Comparison of ENCODE assay signal across 14 mouse cellular contexts in genomic region chr1:39381017-39381416, GRCm38 (mm10).
"Had no signal": no experiment of that assay in that cellular context is flagged by ENCODE, and none has a peak within 500 bp of the region (broad histone marks: within the 10 kb centered on the region; RNA-seq: fewer than 3 reads in every experiment).

No protein-coding gene starts in this region.

- H3K4me3 ChIP-seq: layer of hippocampus, adult 2 months; left cerebral cortex, adult 2 months; lung, embryonic 15.5 days; midbrain, embryonic 12.5 days; midbrain, embryonic 15.5 days had no signal

- H3K27me3 ChIP-seq: lung, embryonic 15.5 days; midbrain, embryonic 12.5 days; midbrain, embryonic 15.5 days had no signal

- H3K36me3 ChIP-seq: midbrain, embryonic 15.5 days had no signal

- DNase-seq: kidney, adult 2 months; kidney, postnatal 25 days; layer of hippocampus, adult 9-11 months; lung, adult 18-20 months; lung, postnatal 10 days; lung, postnatal 36 days; thymus, adult 18-20 months; thymus, postnatal 36 days had no signal

- H3K4me1 ChIP-seq: lung, embryonic 15.5 days; midbrain, embryonic 12.5 days; midbrain, embryonic 15.5 days had no signal

- ATAC-seq: intestine, postnatal 0 days; midbrain, embryonic 15.5 days had no signal

- H3K9me3 ChIP-seq: lung, embryonic 15.5 days; midbrain, embryonic 12.5 days; midbrain, embryonic 15.5 days had no signal
